Mouse (Mus musculus) erythroid progenitor cell, adult 5-6 weeks (primary cell): ENCODE measurements around the gene Fam120b. TPM values are rescaled to one million over a fixed set of nuclear protein-coding genes. Genes with fewer than 3 reads are reported as not detected.

Experiments
- ATAC-seq: replicated peaks from 2 replicates; pipeline ENCODE4 v1.8.0; 2016; ENCODE audit warnings: moderate number of reproducible peaks, mild to moderate bottlenecking, moderate TSS enrichment, inconsistent platforms; ENCODE audit not compliant: poor library complexity, low FRiP score, severe bottlenecking
- total RNA-seq, 2 experiments: library from RNA; stranded (forward) in 1 of 2; stranded (reverse) in 1 of 2; fragments of 150-400 nt in 1 of 2; fragments of 186-747, 209-891 nt in 1 of 2; gene quantifications; 2 replicates each; pipeline versions ENCODE4 v1.2.3 to v1.2.4; 2015 to 2017; ENCODE audit warnings: low replicate concordance in 2 of 2

The Fam120b gene
- total RNA-seq (2015; ENCODE audit: low replicate concordance): 0.36 and 2.9 TPM in 2 replicates
- total RNA-seq (2017; ENCODE audit: low replicate concordance): 2.8 and 5.9 TPM in 2 replicates

GRCm38 (mm10) chr17:15395997-15396675, at the start of gene Fam120b:
Fam120b (plus strand) TSS chr17:15396202.
- ATAC-seq: peak; percentile 75

GRCm38 (mm10) chr17:15350152-15350551, 45.9 kb upstream of the Fam120b start:
- ATAC-seq: no peak

DNA sequence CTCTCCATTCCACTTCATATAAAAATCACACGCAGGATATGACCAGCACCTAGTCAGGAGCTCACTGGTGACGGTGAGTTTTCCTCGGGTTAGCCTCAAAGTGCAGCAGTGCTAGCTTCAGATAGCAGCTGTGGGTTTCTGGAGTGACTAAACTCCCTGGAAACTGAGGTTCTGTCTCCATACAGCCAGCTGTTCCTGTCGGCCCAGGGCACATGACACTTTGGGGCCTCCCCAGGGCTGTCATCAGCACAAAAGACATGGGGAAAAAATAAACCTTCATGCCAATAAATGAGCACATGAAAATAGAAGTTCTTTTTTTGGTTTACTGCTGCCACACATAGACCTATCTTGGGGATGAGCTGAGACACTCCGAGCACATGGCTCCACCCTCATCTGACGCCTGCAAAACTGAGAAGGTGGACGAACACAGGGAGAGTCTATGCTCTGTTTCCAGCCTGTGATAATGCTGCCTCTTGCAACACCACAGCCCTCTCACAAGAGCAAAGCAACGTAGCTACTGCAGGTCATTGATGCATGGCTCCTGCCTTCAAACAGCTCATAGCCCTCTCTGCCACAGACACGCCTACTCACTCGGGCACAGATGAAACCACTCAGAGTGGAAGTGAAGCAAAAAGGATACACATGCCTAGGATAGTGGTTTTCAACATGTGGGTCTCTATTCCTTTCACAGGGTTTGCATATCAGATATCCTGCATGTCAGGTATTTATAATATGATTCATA, 43.0 kb upstream of the Fam120b start:
- ATAC-seq: no peak

DNA sequence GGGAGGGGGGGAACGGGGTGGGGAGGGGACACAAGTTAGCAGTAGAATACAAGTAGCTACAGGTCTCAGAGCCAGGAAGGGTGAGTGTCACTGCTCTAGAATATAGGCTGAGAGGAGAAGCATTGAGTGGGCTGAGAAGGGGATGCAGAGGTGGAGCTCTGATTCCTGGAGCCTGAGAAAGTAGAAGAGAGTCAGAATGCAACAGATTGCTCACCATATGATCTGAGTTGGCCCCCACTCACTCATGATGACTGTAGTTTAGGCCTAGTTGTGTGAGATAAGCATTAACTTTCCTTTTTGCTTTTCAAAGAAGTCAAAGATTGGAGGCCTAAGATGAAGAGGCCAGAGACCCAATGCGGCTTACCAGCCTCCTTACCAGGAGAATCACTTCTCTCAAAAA, 42.0 kb upstream of the Fam120b start:
- no peak for ATAC-seq

- ATAC-seq: no peak
Measured at GRCm38 (mm10) chr17:15355072-15355471, 40.9 kb upstream of the Fam120b start.

GRCm38 (mm10) chr17:15356526-15356925, 39.5 kb upstream of the Fam120b start:
- no peak for ATAC-seq

- ATAC-seq: no peak
Measured at GRCm38 (mm10) chr17:15357071-15357470, 38.9 kb upstream of the Fam120b start.

- no peak for ATAC-seq
Measured at GRCm38 (mm10) chr17:15363656-15364055, 32.3 kb upstream of the Fam120b start.

- no peak for ATAC-seq
Measured at GRCm38 (mm10) chr17:15365650-15366049, 30.4 kb upstream of the Fam120b start.

DNA sequence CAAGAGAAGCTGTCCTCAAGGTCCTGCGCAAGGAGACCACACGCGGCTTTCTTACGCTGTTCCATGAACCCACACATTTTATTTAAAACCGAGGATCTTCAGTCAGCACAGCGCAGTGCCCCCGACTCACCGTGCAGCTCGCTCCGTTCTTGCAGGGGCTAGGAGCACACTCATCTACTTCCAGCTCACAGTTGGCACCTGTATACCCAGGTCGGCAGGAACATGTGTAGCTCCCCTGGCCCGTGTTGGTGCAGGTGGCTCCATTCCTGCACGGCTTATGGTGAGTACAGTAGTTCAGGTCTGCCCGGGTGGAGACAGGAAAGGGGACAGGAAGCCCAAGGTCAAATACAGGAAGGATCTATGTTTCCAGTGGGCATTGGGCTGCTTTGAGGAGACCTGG, 25.6 kb upstream of the Fam120b start:
- ATAC-seq: no peak

- ATAC-seq: no peak
Measured at GRCm38 (mm10) chr17:15371967-15372835, 23.8 kb upstream of the Fam120b start.

- ATAC-seq: no peak
Measured at GRCm38 (mm10) chr17:15372931-15373652, 22.9 kb upstream of the Fam120b start.

GRCm38 (mm10) chr17:15374321-15375141, 21.5 kb upstream of the Fam120b start:
- no peak for ATAC-seq

DNA sequence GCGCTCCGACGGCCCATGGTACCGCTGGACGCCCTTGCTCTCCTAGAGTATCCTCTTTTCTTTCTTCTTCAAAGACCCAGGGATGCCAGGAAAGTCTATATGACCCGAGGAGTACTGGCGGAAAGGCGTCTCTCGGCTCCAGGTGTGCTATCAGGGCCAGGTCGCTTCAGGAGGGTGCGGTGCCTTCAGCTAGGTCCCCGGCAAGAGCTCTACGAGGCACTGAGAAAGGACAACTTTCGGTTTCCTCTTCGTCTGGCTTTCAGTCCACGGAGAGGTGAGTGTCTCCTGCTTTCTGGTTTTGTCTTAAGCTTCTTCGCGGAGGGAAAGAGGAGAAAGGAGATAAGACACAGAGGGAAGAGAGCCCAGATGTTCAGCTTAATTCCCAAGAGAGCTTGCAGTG, 20.8 kb upstream of the Fam120b start:
- no peak for ATAC-seq

DNA sequence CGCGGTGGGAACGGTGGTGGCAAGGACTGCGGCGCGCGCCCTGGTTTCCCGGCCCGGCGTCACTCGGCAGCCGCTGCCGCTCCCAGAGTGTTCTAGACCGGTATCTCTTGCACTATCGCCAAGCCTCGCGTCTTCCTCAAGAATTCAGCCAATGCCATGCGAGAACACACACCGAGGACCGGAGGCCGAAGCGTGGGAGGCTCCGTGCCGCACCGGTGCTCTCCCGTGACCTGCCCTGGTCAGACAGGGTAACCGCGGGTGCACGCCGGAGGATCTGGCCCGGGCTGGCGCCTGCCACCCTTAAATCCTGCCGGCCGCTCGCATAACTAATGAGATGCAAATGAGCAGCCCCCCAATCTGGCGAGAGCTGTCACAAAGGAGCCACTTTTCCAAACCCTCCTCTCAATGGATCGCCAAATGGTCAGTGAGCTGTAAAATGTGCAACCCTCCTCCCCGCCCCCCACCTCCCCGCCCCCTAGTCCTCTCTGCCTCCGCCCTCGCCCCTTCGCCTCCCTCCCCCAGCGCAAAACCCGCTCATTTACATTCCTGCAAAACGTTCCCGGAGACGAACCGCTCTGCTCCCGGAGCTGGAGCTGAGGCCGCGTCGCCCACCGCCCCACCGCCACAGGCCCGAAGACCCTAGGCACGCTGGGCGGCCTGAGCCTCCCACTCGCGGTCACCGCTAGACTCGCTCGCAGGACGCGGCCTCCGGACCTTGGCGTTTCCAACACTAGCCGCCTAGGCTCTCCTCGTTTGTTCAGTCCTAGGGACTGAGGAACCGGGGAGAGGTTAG, 20.1 kb upstream of the Fam120b start:
- no peak for ATAC-seq

DNA sequence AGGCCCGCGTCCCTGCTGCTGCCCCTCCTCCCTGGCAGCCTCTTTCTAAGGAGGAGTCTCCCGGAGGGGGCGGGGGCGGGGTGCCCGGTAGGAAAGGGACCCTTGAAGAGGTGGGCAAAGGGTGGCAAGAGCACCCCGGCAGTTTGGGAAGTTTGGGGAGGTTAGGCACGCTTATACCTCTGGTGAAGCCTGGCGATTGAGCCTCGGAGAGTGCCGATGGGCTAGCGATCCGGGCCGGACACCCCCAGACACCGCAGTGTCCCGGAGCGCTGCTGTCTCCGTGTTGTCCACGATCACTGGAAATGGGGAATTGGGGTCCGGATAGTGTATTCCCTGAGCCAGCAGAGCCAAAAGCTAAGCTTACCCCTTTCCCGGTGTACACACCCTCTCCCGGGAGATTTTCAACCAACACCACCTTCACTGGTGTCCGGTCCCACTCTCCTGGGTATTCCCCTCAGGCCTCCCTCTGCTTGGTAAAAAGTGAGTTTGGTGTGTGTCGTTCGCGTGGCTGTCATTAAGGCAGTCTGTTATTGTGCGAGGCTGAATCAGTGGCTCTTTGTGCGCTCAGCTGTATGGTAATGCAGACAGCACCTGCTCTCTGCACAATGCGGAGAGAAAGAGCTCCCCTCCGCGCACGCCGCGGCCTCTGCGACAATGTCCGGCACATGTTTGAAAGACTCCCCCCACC, 19.4 kb upstream of the Fam120b start, which contains the start of gene Dll1:
TSS of gene Dll1 (minus strand) at position 379 of the 688 bp plus-strand sequence.
- ATAC-seq: no peak

- ATAC-seq: no peak
Measured at GRCm38 (mm10) chr17:15377901-15378300, 18.1 kb upstream of the Fam120b start.
